10 mouse cellular contexts compared by ENCODE assay signal in genomic region chr14:22647879-22648611, GRCm38 (mm10).
DNase-seq lines count a peak whose midpoint lies in the region; ATAC-seq and TF ChIP-seq lines count a peak whose summit lies in the region.
"Had no signal": no experiment of that assay in that cellular context is flagged by ENCODE, and none has a peak within 500 bp of the region (broad histone marks: within the 10 kb centered on the region; RNA-seq: fewer than 3 reads in every experiment).

No protein-coding gene starts in this region.

- 32% methylated on average over 9 of the region's 9 CpGs for WGBS in lung, adult 2 months
- 47% methylated on average over 9 of the region's 9 CpGs for WGBS in liver, embryonic 12.5 days (ENCODE audit: insufficient replicate concordance)
- WGBS in forebrain, embryonic 13.5 days: 72% methylated on average over 9 of the region's 9 CpGs

- H3K4me3 ChIP-seq in lung, adult 2 months (replicated peaks; ENCODE audit: extremely low read depth, low read depth, low read length): no peak overlapping the region
- no peak overlapping the region for H3K4me3 ChIP-seq in liver, embryonic 12.5 days
- no peak overlapping the region for H3K4me3 ChIP-seq in forebrain, embryonic 13.5 days
- H3K4me3 ChIP-seq: erythroblast, embryonic 14.5 days; myocyte had no signal

- H3K9ac ChIP-seq in liver, embryonic 12.5 days: no peak overlapping the region
- no peak overlapping the region for H3K9ac ChIP-seq in forebrain, embryonic 13.5 days

- H3K36me3 ChIP-seq in liver, embryonic 12.5 days: no peaks in the 10 kb centered on the region
- no peaks in the 10 kb centered on the region for H3K36me3 ChIP-seq in forebrain, embryonic 13.5 days (ENCODE audit: poor library complexity, severe bottlenecking)

- H3K4me2 ChIP-seq in liver, embryonic 12.5 days: no peak overlapping the region
- H3K4me2 ChIP-seq in forebrain, embryonic 13.5 days: no peak overlapping the region

- intact Hi-C loops in heart, postnatal 36 days (cut with DNase I): no loop called here

- H3K4me1 ChIP-seq in lung, adult 2 months (ENCODE audit: control insufficient read depth, insufficient read depth, low read length): peaks cover 15% of the 10 kb centered on the region
- H3K4me1 ChIP-seq in liver, embryonic 12.5 days: no peaks in the 10 kb centered on the region
- peaks cover 33% of the 10 kb centered on the region for H3K4me1 ChIP-seq in forebrain, embryonic 13.5 days

- no peaks in the 10 kb centered on the region for H3K9me3 ChIP-seq in liver, embryonic 12.5 days (replicated peaks)
- no peaks in the 10 kb centered on the region for H3K9me3 ChIP-seq in forebrain, embryonic 13.5 days (replicated peaks)

- TF ChIP-seq POLR2A in lung, adult 2 months (IDR thresholded peaks at IDR 0.05; ENCODE audit: borderline replicate concordance, extremely low read depth, low read depth, low read length): no peak

- no peak overlapping the region for H3K27ac ChIP-seq in liver, embryonic 12.5 days
- no peak overlapping the region for H3K27ac ChIP-seq in forebrain, embryonic 13.5 days

- no peak for TF ChIP-seq CTCF in lung, adult 2 months (IDR thresholded peaks at IDR 0.05; ENCODE audit: insufficient read depth, low read length)

- ATAC-seq in liver, embryonic 12.5 days: no peak
- no peak for ATAC-seq in forebrain, embryonic 13.5 days

- H3K27me3 ChIP-seq in liver, embryonic 12.5 days (replicated peaks): no peaks in the 10 kb centered on the region
- 0 out of 2 replicates have a peak, but pooled peaks cover 4% of the 10 kb centered on the region for H3K27me3 ChIP-seq in forebrain, embryonic 13.5 days

- peak; percentile 12 for DNase-seq in ZHBTc4 (ENCODE audit: low read depth, low spot score)
- DNase-seq in embryo, embryonic 11 days: peak; percentile 41
- peak; percentile 25 to 32 for DNase-seq in heart, postnatal 36 days
- DNase-seq in lung, adult 2 months: peak; percentile 18
- DNase-seq in spleen, adult 12 weeks (ENCODE audit: low spot score): no peak
- DNase-seq in cerebellum, adult 9-10 months: no peak

Comparison
In these comparisons a context has a peak if more than half of its experiments do, and no peak if none do; other contexts are left out.
1. DNase-seq: peak in ZHBTc4 (single experiment), embryo, embryonic 11 days (single experiment), heart, postnatal 36 days (2 of 2) and lung, adult 2 months (single experiment); none in spleen, adult 12 weeks (single experiment) and cerebellum, adult 9-10 months (single experiment).